Mouse (Mus musculus): ENCODE measurements around the gene Cnpy4. TPM values are rescaled to one million over a fixed set of nuclear protein-coding genes. Genes with fewer than 3 reads are reported as not detected.
"Not testable (repeated sequence)": the region's sequence is repeated elsewhere in the genome, so short reads cannot be mapped to it uniquely, and the experiment has no call there.

Cnpy4 gene
- polyA plus RNA-seq, 1 experiment from 2014 or later: 40.5 TPM

- H3K36me3 ChIP-seq: peaks cover 59% of the 10 kb centered on the region
These were observed 15.4 kb upstream of the Cnpy4 start, which contains the start of the genes Ap4m1 and Mcm7 for GRCm38 (mm10) chr5:138171695-138172491. Gene Ap4m1, plus strand, starts transcription at chr5:138172002. Gene Mcm7, minus strand, starts transcription at chr5:138172422.

GRCm38 (mm10) chr5:138173217-138173616 lies 14.1 kb upstream of the Cnpy4 start:
- Histone ChIP-seq H3K27me3 (no peaks in the 10 kb centered on the region), H3K9me3 (no peaks in the 10 kb centered on the region), H3K27ac (no peak overlapping the region), H3K36me3 (peaks cover 59% of the 10 kb centered on the region), H3K4me2 (replicated peaks) (peak overlapping the region; percentile 95), H3K4me1 (replicated peaks) (peaks cover 44% of the 10 kb centered on the region), H3K4me3 (replicated peaks) (peak overlapping the region; percentile 81; the same call in 1 of the 2 replicates), H3K9ac (replicated peaks) (no peak overlapping the region)
- no peak for ATAC-seq
- WGBS: 86% methylated on average over 3 of the region's 3 CpGs

More at GRCm38 (mm10) chr5:138171695-138172491, 15.4 kb upstream of the Cnpy4 start, which contains the start of the genes Ap4m1 and Mcm7:
- peak within 1 kb of the TSS; percentile 75 for H3K9ac ChIP-seq (replicated peaks)
- no peaks in the 10 kb centered on the region for H3K27me3 ChIP-seq
- H3K4me1 ChIP-seq (replicated peaks): peaks cover 44% of the 10 kb centered on the region
- WGBS: under 1% methylated on average over 54 of the region's 54 CpGs
- H3K27ac ChIP-seq: peak within 1 kb of the TSS; percentile 87
- peak within 1 kb of the TSS; percentile 81 for H3K4me3 ChIP-seq (replicated peaks)
- H3K4me2 ChIP-seq (replicated peaks): peak within 1 kb of the TSS; percentile 95
- ATAC-seq: peak; percentile 90
- no peaks in the 10 kb centered on the region for H3K9me3 ChIP-seq

- H3K4me3 ChIP-seq (replicated peaks): peak overlapping the region; percentile 84
- no peaks in the 10 kb centered on the region for H3K9me3 ChIP-seq
- H3K27ac ChIP-seq: peak overlapping the region; percentile 83
- H3K4me2 ChIP-seq (replicated peaks): peak overlapping the region; percentile 72
- under 1% methylated on average over 10 of the region's 10 CpGs for WGBS
- peaks cover 49% of the 10 kb centered on the region for H3K36me3 ChIP-seq
- peak overlapping the region; percentile 88 for H3K9ac ChIP-seq (replicated peaks)
- peaks cover 22% of the 10 kb centered on the region for H3K4me1 ChIP-seq (replicated peaks)
- H3K27me3 ChIP-seq: no peaks in the 10 kb centered on the region
- peak; percentile 91 for ATAC-seq
These were observed 499 bp downstream of the Cnpy4 start for GRCm38 (mm10) chr5:138187661-138188306.

DNA sequence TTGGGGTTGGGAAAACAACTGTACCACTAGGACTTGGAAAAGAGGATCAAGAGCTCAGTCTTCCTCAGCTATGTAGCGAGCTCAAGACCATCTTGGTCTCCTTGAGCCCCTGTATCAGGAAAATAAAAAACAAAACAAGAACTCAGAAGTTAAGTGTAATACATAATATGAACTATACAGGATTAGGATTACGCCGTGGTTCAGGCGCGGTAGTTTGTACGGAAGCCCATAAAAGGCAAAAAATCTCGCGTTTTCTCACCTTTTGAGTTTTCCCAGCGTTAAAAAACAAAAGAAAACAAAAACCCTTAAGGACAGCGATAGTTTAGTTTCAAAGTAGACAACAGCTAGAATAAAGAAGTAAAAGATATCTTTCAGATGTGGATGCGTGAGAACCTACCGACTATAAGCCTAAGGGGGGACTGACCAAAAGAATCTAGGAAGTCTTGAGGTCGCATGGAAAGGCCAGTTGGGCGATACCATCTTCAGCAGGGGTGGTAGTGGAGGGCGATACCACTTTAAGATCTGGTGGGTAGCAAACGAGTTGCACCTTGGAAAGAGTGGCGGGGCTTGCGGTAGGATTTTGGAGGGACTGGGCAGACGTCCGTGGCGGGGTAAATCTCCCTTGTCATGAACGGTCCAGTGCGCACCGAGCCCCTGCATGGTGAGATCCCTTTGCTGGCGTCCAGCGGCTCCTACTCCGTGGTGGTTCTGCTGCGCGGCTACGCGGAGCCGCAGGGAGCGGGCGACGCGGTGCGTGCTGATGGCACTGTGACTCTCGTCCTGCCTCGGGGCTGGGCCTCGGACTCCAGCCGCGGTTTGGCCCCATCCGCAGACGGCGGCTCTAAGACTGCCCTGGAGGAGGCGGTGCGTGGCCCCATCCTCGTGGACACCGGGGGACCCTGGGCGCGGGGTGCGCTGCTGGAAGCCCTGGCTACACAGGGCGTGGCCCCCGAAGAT lies 6.8 kb downstream of the Cnpy4 start, which contains the start of gene Mblac1:
Mblac1 (plus strand) TSS at position 544 of the 957 bp plus-strand sequence.
- ATAC-seq: peak; percentile 92
- Histone ChIP-seq H3K4me3 (replicated peaks) (peak within 1 kb of the TSS; percentile 70), H3K9me3 (no peaks in the 10 kb centered on the region), H3K36me3 (peaks cover 38% of the 10 kb centered on the region), H3K4me2 (replicated peaks) (peak within 1 kb of the TSS; percentile 85), H3K27me3 (no peaks in the 10 kb centered on the region), H3K4me1 (replicated peaks) (peaks cover 21% of the 10 kb centered on the region), H3K27ac (peak within 1 kb of the TSS; percentile 89), H3K9ac (replicated peaks) (peak within 1 kb of the TSS; percentile 78)
- WGBS: 9% methylated on average over 54 of the region's 54 CpGs

GRCm38 (mm10) chr5:138194755-138195345 lies 7.6 kb downstream of the Cnpy4 start:
- peak overlapping the region; percentile 70 for H3K4me3 ChIP-seq (replicated peaks)
- peaks cover 19% of the 10 kb centered on the region for H3K4me1 ChIP-seq (replicated peaks)
- no peaks in the 10 kb centered on the region for H3K27me3 ChIP-seq
- peaks cover 34% of the 10 kb centered on the region for H3K36me3 ChIP-seq
- no peaks in the 10 kb centered on the region for H3K9me3 ChIP-seq
- WGBS: 1% methylated on average over 29 of the region's 29 CpGs
- H3K4me2 ChIP-seq (replicated peaks): peak overlapping the region; percentile 85
- H3K27ac ChIP-seq: peak overlapping the region; percentile 89
- peak; percentile 74 for ATAC-seq
- H3K9ac ChIP-seq (replicated peaks): peak overlapping the region; percentile 78

- Histone ChIP-seq H3K9ac (replicated peaks) (0 out of 2 replicates have a peak overlapping the region, but pooled peaks have one; percentile 78), H3K36me3 (peaks cover 28% of the 10 kb centered on the region), H3K4me3 (replicated peaks) (peak overlapping the region; percentile 70), H3K27ac (peak overlapping the region; percentile 89; the same call in 1 of the 2 replicates), H3K4me1 (replicated peaks) (peaks cover 19% of the 10 kb centered on the region), H3K9me3 (no peaks in the 10 kb centered on the region), H3K27me3 (no peaks in the 10 kb centered on the region), H3K4me2 (replicated peaks) (peak overlapping the region; percentile 85)
- ATAC-seq: no peak
- 84% methylated on average over 7 of the region's 7 CpGs for WGBS
These were observed 8.2 kb downstream of the Cnpy4 start for GRCm38 (mm10) chr5:138195463-138195862.

DNA sequence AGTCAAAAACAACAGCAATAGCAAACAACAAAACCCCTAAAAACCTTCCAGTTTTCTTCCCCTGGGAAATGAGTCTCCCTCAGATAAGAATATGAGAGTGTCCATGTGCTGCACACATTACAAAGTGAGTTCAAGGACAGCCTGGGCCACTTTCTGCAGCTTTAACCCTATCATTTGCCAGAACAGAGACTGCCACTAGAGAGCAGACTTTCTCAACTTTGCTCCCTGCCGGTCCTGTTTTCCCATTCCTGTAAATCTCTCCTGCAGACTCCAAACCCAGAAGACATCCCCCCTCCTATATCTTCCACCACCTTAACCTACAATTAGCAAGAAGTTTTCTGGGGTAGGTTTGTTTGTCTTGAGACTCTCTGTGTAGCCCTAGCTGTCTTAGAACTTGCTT lies 12.3 kb downstream of the Cnpy4 start:
- Histone ChIP-seq H3K27ac (no peak overlapping the region), H3K4me2 (replicated peaks) (no peak overlapping the region), H3K9ac (replicated peaks) (no peak overlapping the region), H3K4me3 (replicated peaks) (no peak overlapping the region), H3K36me3 (no peaks in the 10 kb centered on the region), H3K27me3 (no peaks in the 10 kb centered on the region), H3K4me1 (replicated peaks) (peaks cover 14% of the 10 kb centered on the region), H3K9me3 (no peaks in the 10 kb centered on the region)
- WGBS: 10% methylated on average over 1 of the region's 1 CpGs
- no peak for ATAC-seq

GRCm38 (mm10) chr5:138202086-138202485 lies 14.8 kb downstream of the Cnpy4 start:
- no peak overlapping the region for H3K4me3 ChIP-seq (replicated peaks)
- no peaks in the 10 kb centered on the region for H3K27me3 ChIP-seq
- no peaks in the 10 kb centered on the region for H3K36me3 ChIP-seq
- 80% methylated on average over 3 of the region's 3 CpGs for WGBS
- no peak for ATAC-seq
- H3K9me3 ChIP-seq: peaks cover 4% of the 10 kb centered on the region; the same call in 1 of the 2 replicates
- H3K4me1 ChIP-seq (replicated peaks): no peaks in the 10 kb centered on the region
- no peak overlapping the region for H3K9ac ChIP-seq (replicated peaks)
- no peak overlapping the region for H3K4me2 ChIP-seq (replicated peaks)
- H3K27ac ChIP-seq: no peak overlapping the region

DNA sequence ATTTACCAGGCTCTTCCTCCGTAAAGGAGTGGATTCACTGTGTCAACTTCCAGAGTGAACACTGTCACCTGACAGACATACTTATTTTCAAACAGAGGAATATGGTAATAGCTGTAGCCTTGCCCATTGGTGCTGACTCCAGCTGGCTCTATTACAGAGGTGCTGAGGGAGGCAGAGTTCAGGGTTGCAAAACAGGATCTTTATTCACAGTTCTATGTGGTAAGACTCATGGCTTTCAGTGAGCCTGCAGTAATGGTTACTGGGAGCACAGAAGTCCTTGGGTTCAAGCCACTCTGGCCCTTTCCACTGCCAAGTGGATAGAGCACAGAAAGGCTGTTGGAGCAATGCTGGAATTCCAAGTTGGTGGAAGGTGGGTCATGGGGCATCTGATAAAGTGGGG lies 20.0 kb downstream of the Cnpy4 start:
- Histone ChIP-seq H3K36me3 (no peaks in the 10 kb centered on the region), H3K4me3 (replicated peaks) (no peak overlapping the region), H3K4me1 (replicated peaks) (no peaks in the 10 kb centered on the region), H3K9ac (replicated peaks) (no peak overlapping the region), H3K27ac (no peak overlapping the region), H3K9me3 (peaks cover 9% of the 10 kb centered on the region; the same call in 1 of the 2 replicates), H3K4me2 (replicated peaks) (no peak overlapping the region), H3K27me3 (no peaks in the 10 kb centered on the region)
- ATAC-seq: no peak
- 80% methylated on average over 1 of the region's 1 CpGs for WGBS

- Histone ChIP-seq H3K4me2 (replicated peaks) (no peak overlapping the region), H3K36me3 (no peaks in the 10 kb centered on the region), H3K27ac (no peak overlapping the region), H3K4me1 (replicated peaks) (no peaks in the 10 kb centered on the region), H3K9me3 (peaks cover 9% of the 10 kb centered on the region; the same call in 1 of the 2 replicates), H3K9ac (replicated peaks) (no peak overlapping the region), H3K4me3 (replicated peaks) (no peak overlapping the region), H3K27me3 (no peaks in the 10 kb centered on the region)
- no peak for ATAC-seq
- 86% methylated on average over 4 of the region's 4 CpGs for WGBS
These were observed 20.6 kb downstream of the Cnpy4 start for GRCm38 (mm10) chr5:138207873-138208272.

- not testable (repeated sequence) for H3K4me2 ChIP-seq (replicated peaks); H3K4me3 ChIP-seq (replicated peaks); ATAC-seq; H3K4me1 ChIP-seq (replicated peaks); H3K36me3 ChIP-seq; H3K9ac ChIP-seq (replicated peaks); H3K27ac ChIP-seq; H3K27me3 ChIP-seq
- H3K9me3 ChIP-seq: peaks cover 29% of the 10 kb centered on the region
- 94% methylated on average over 13 of the region's 13 CpGs for WGBS
These were observed 29.3 kb downstream of the Cnpy4 start for GRCm38 (mm10) chr5:138216632-138217031.
